Comparison of ENCODE assay signal across 8 mouse cellular contexts in the genomic region with DNA sequence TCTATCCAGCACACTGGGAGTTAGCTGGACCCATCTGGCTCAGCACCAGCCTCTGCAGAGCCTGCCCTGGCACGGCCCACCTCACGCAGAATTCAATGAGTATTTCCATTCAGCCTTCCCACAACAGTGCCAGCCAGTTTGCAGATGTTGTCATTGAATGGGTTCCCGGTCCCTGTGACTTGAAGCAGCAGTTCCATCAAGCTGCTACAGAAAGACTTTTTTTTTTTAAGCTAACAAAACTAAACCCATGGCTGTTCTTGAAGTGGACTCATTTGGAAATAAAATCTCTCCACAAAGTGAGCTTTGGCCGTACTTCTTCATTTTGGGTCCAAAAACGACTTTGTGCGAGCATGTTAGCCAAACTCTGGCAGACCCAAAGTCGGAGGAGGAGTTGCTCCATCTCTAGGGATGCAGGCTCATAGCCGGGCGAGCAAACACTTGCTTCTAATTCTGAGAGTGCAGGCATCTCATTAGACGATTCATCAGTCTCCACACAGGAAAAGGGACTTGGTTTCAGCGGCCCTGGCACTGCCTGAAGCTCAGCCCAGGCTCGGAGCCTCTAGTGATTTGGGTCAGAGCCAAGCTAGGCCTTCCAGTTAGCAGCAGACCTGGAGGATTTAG.
DNase-seq lines count a peak whose midpoint lies in the region; ATAC-seq lines count a peak whose summit lies in the region.

No protein-coding gene starts in this region.

- H3K4me1 ChIP-seq in midbrain, embryonic 15.5 days, result no peaks in the 10 kb centered on the region
- no peaks in the 10 kb centered on the region for H3K4me1 ChIP-seq in midbrain, embryonic 11.5 days (ENCODE audit: control insufficient read depth, insufficient read depth, low read length)

- no peak for DNase-seq in midbrain, embryonic 11.5 days (ENCODE audit: low spot score, missing footprints)
- peak; percentile 50 to 73 for DNase-seq in frontal cortex, adult 2 months (ENCODE audit: extremely low spot score in 1 of 2, low spot score in 1 of 2)
- DNase-seq in layer of hippocampus, postnatal 14 days (ENCODE audit: low spot score in 2 of 2), result peak; percentile 61 to 88
- peak; percentile 55 to 68 for DNase-seq in right cerebral cortex, postnatal 36 days (ENCODE audit: low spot score in 2 of 2)
- DNase-seq in thymus, postnatal 4 days, result no peak
- DNase-seq in thymus, postnatal 0 days (ENCODE audit: low spot score), result no peak

- H3K9ac ChIP-seq in midbrain, embryonic 15.5 days, result no peak overlapping the region
- H3K9ac ChIP-seq in midbrain, embryonic 11.5 days (ENCODE audit: low read length), result no peak overlapping the region

- no peak overlapping the region for H3K4me2 ChIP-seq in midbrain, embryonic 15.5 days
- H3K4me2 ChIP-seq in midbrain, embryonic 11.5 days, result no peak overlapping the region

- H3K36me3 ChIP-seq in midbrain, embryonic 15.5 days (replicated peaks), result no peaks in the 10 kb centered on the region
- no peaks in the 10 kb centered on the region for H3K36me3 ChIP-seq in midbrain, embryonic 11.5 days (ENCODE audit: control insufficient read depth, insufficient read depth, low read length)

- ATAC-seq in midbrain, embryonic 15.5 days (replicated peaks), result peak; percentile 71
- ATAC-seq in midbrain, embryonic 11.5 days (ENCODE audit: low FRiP score), result no peak
- no peak for ATAC-seq in erythroblast, adult 5-6 weeks (replicated peaks; ENCODE audit: low FRiP score, poor library complexity, severe bottlenecking)

- H3K27ac ChIP-seq in midbrain, embryonic 15.5 days, result peak overlapping the region; percentile 7; the same call in 1 of the 2 replicates
- H3K27ac ChIP-seq in midbrain, embryonic 11.5 days (ENCODE audit: low read depth, low read length), result no peak overlapping the region

- 65% methylated on average over 12 of the region's 12 CpGs for WGBS in midbrain, embryonic 15.5 days
- 87% methylated on average over 12 of the region's 12 CpGs for WGBS in midbrain, embryonic 11.5 days

- no peaks in the 10 kb centered on the region for H3K9me3 ChIP-seq in midbrain, embryonic 15.5 days
- no peaks in the 10 kb centered on the region for H3K9me3 ChIP-seq in midbrain, embryonic 11.5 days (ENCODE audit: control insufficient read depth, low read length)

- H3K27me3 ChIP-seq in midbrain, embryonic 15.5 days (replicated peaks), result no peaks in the 10 kb centered on the region
- H3K27me3 ChIP-seq in midbrain, embryonic 11.5 days (ENCODE audit: control insufficient read depth, insufficient read depth, low read length), result no peaks in the 10 kb centered on the region

- H3K4me3 ChIP-seq in midbrain, embryonic 15.5 days, result no peak overlapping the region
- no peak overlapping the region for H3K4me3 ChIP-seq in midbrain, embryonic 11.5 days (ENCODE audit: low read depth, low read length)

Comparison
In these comparisons a context has a peak if more than half of its experiments do, and no peak if none do; other contexts are left out.
1. DNase-seq: peak in frontal cortex, adult 2 months (2 of 2), layer of hippocampus, postnatal 14 days (2 of 2) and right cerebral cortex, postnatal 36 days (2 of 2); none in midbrain, embryonic 11.5 days (single experiment), thymus, postnatal 4 days (single experiment) and thymus, postnatal 0 days (single experiment).